10 mouse cellular contexts compared by ENCODE assay signal in genomic region chr1:63214271-63214558, GRCm38 (mm10). TPM values are rescaled to one million over a fixed set of nuclear protein-coding genes. Genes with fewer than 3 reads are reported as not detected.
DNase-seq lines count a peak whose midpoint lies in the region; ATAC-seq and TF ChIP-seq lines count a peak whose summit lies in the region.
"Had no signal": no experiment of that assay in that cellular context is flagged by ENCODE, and none has a peak within 500 bp of the region (broad histone marks: within the 10 kb centered on the region; RNA-seq: fewer than 3 reads in every experiment).

Gene Gpr1 (minus strand): TSS chr1:63214543.

- 0 out of 2 replicates have a peak within 1 kb of the TSS, but pooled peaks have one; percentile 21 for H3K9ac ChIP-seq in heart, embryonic 14.5 days (ENCODE audit: low read length)
- peak within 1 kb of the TSS; percentile 52 for H3K9ac ChIP-seq in forebrain, postnatal 0 days
- H3K9ac ChIP-seq in midbrain, embryonic 13.5 days (replicated peaks), result peak within 1 kb of the TSS; percentile 44; the same call in 1 of the 2 replicates

- no peak for ATAC-seq in heart, embryonic 14.5 days (ENCODE audit: insufficient number of reproducible peaks, insufficient read depth, low FRiP score, low read depth)
- no peak; the same call in 1 of the 2 replicates for ATAC-seq in forebrain, postnatal 0 days
- no peak; the same call in 1 of the 2 replicates for ATAC-seq in midbrain, embryonic 13.5 days
- ATAC-seq in megakaryocyte, adult 5-6 weeks (ENCODE audit: poor library complexity, severe bottlenecking), result no peak

- no peak for TF ChIP-seq CTCF in forebrain, postnatal 0 days (IDR thresholded peaks at IDR 0.05; ENCODE audit: low read depth)

- DNase-seq in heart, adult 11 months, result no peak
- DNase-seq in forebrain, postnatal 0 days, result no peak
- no peak for DNase-seq in right cerebral cortex, postnatal 10 days (ENCODE audit: low spot score in 2 of 2)
- no peak for DNase-seq in thymus, postnatal 0 days (ENCODE audit: low spot score)
- DNase-seq: cerebellum, adult 9-11 months had no signal

- peaks cover 5% of the 10 kb centered on the region; the same call in 1 of the 2 replicates for H3K9me3 ChIP-seq in heart, embryonic 14.5 days (ENCODE audit: control insufficient read depth, low read length)
- H3K9me3 ChIP-seq in forebrain, postnatal 0 days (ENCODE audit: low read length), result no peaks in the 10 kb centered on the region
- no peaks in the 10 kb centered on the region for H3K9me3 ChIP-seq in midbrain, embryonic 13.5 days

- peak within 1 kb of the TSS; percentile 53 for H3K4me2 ChIP-seq in heart, embryonic 14.5 days (ENCODE audit: low read length)
- peak within 1 kb of the TSS; percentile 44 for H3K4me2 ChIP-seq in forebrain, postnatal 0 days (ENCODE audit: low read depth)
- peak within 1 kb of the TSS; percentile 50 for H3K4me2 ChIP-seq in midbrain, embryonic 13.5 days (replicated peaks)

- 39% methylated on average over 3 of the region's 3 CpGs for WGBS in heart, embryonic 14.5 days
- 30% methylated on average over 3 of the region's 3 CpGs for WGBS in forebrain, postnatal 0 days
- 28% methylated on average over 3 of the region's 3 CpGs for WGBS in midbrain, embryonic 13.5 days

- no peak within 1 kb of the TSS for H3K27ac ChIP-seq in heart, embryonic 14.5 days (replicated peaks in 1 of 2; ENCODE audit: control insufficient read depth in 1 of 2, insufficient read depth in 1 of 2, low read depth in 2 of 2, low read length in 2 of 2)
- H3K27ac ChIP-seq in brown adipose tissue, adult 24 weeks (replicated peaks; ENCODE audit: low read depth, low read length), result peak within 1 kb of the TSS; percentile 78
- H3K27ac ChIP-seq in forebrain, postnatal 0 days (ENCODE audit: low read depth, low read length), result peak within 1 kb of the TSS; percentile 59
- H3K27ac ChIP-seq in midbrain, embryonic 13.5 days, result peak within 1 kb of the TSS; percentile 79

- H3K27me3 ChIP-seq in heart, embryonic 14.5 days (ENCODE audit: control insufficient read depth, insufficient read depth, low read length), result no peaks in the 10 kb centered on the region
- H3K27me3 ChIP-seq in forebrain, postnatal 0 days (ENCODE audit: insufficient read depth, low read length), result no peaks in the 10 kb centered on the region
- H3K27me3 ChIP-seq in midbrain, embryonic 13.5 days, result no peaks in the 10 kb centered on the region

- peak within 1 kb of the TSS in 1 of 2 experiments; percentile 11; a peak in 3 of 4 replicates for H3K4me3 ChIP-seq in heart, embryonic 14.5 days (ENCODE audit: control insufficient read depth in 1 of 2, insufficient read depth in 1 of 2, low read depth in 1 of 2, low read length in 2 of 2)
- H3K4me3 ChIP-seq in brown adipose tissue, adult 24 weeks (ENCODE audit: insufficient read depth, low read depth, low read length), result peak within 1 kb of the TSS; percentile 25; the same call in 1 of the 2 replicates
- H3K4me3 ChIP-seq in forebrain, postnatal 0 days (ENCODE audit: low read depth, low read length), result peak within 1 kb of the TSS; percentile 19
- H3K4me3 ChIP-seq in midbrain, embryonic 13.5 days (replicated peaks), result peak within 1 kb of the TSS; percentile 24

- H3K36me3 ChIP-seq in heart, embryonic 14.5 days (ENCODE audit: control insufficient read depth, insufficient read depth, low read length), result no peaks in the 10 kb centered on the region
- H3K36me3 ChIP-seq in forebrain, postnatal 0 days (ENCODE audit: insufficient read depth), result no peaks in the 10 kb centered on the region
- no peaks in the 10 kb centered on the region for H3K36me3 ChIP-seq in midbrain, embryonic 13.5 days

- H3K4me1 ChIP-seq in heart, embryonic 14.5 days (ENCODE audit: control insufficient read depth in 2 of 2, insufficient read depth in 2 of 2, low read length in 2 of 2), result peaks cover 0 to 4% of the 10 kb centered on the region in 2 experiments; a peak in 2 of 4 replicates
- no peaks in the 10 kb centered on the region for H3K4me1 ChIP-seq in brown adipose tissue, adult 24 weeks (ENCODE audit: control insufficient read depth, insufficient read depth, insufficient read length, low read length)
- peaks cover 9% of the 10 kb centered on the region for H3K4me1 ChIP-seq in forebrain, postnatal 0 days (ENCODE audit: insufficient read depth)
- peaks cover 19% of the 10 kb centered on the region for H3K4me1 ChIP-seq in midbrain, embryonic 13.5 days (replicated peaks)

RNA-seq across cellular contexts. Expression of gene Gpr1, which starts in this region (rescaled TPM):
- 0.09 and 0.20 TPM in 2 replicates for polyA plus RNA-seq in heart, embryonic 14.5 days (2014; fragmentation: Nextera tagmentation; extraction: Ambion mirVana)
- 0.79 and 1.2 TPM in 2 replicates for polyA plus RNA-seq in brown adipose tissue, adult 24 weeks (2012; ENCODE audit: insufficient read depth, insufficient read length, missing spikeins)
- 0.62 and 0.95 TPM in 2 replicates for total RNA-seq in forebrain, postnatal 0 days (2014; rRNA removed)
- 0.45 and 0.47 TPM in 2 replicates for polyA plus RNA-seq in forebrain, postnatal 0 days (2015; fragmentation: Nextera tagmentation; extraction: Ambion mirVana)
- polyA plus RNA-seq in midbrain, embryonic 13.5 days (2015; fragmentation: Nextera tagmentation; extraction: Ambion mirVana), result 0.43 and 0.70 TPM in 2 replicates
- polyA plus RNA-seq in thymus, postnatal 0 days (2015; fragmentation: Nextera tagmentation; extraction: Ambion mirVana), result 0.31 and 0.44 TPM in 2 replicates
- total RNA-seq in megakaryocyte, adult 5-6 weeks (2015), result not detected in 2 replicates
- total RNA-seq in megakaryocyte, adult 5-6 weeks (2017), result not detected in 2 replicates
- total RNA-seq: hematopoietic stem cell, adult 5-6 weeks had no signal

Comparison
In these comparisons a context has a peak if more than half of its experiments do, and no peak if none do; other contexts are left out.
1. H3K27ac ChIP-seq: peak in brown adipose tissue, adult 24 weeks (single experiment), forebrain, postnatal 0 days (single experiment) and midbrain, embryonic 13.5 days (single experiment); none in heart, embryonic 14.5 days (0 of 2).
2. Peak in every context shown above with its lines, with median percentiles within 50 percentile points of each other: H3K4me2 ChIP-seq and H3K9ac ChIP-seq.